Mouse (Mus musculus): ENCODE measurements around the gene Nr2c1.

GRCm38 (mm10) chr10:94164104-94164845 lies 16.5 kb downstream of the Nr2c1 start:
- TF ChIP-seq POLR2A (IDR thresholded peaks at IDR 0.05; ENCODE audit: borderline replicate concordance, low read depth, low read length), result no peak
- no peak for TF ChIP-seq CTCF (IDR thresholded peaks at IDR 0.05; ENCODE audit: low read depth, low read length)

Data from bone marrow macrophage, adult 2 months (primary cell).